Mouse (Mus musculus) embryo, embryonic 10 days (tissue): ENCODE measurements around the gene Ppp1r27.
A peak's percentile ranks its signal among the peaks of the same experiment; 100 is the strongest.

ENCODE experiments used
- DNase-seq: peaks from one replicate; pipeline ENCODE4 v3.0.0-alpha.2; 2015; ENCODE audit warnings: low spot score

Ppp1r27 gene

GRCm38 (mm10) chr11:120512790-120513453 is 38.0 kb downstream of the Ppp1r27 start:
- DNase-seq, result peak; percentile 75

DNA sequence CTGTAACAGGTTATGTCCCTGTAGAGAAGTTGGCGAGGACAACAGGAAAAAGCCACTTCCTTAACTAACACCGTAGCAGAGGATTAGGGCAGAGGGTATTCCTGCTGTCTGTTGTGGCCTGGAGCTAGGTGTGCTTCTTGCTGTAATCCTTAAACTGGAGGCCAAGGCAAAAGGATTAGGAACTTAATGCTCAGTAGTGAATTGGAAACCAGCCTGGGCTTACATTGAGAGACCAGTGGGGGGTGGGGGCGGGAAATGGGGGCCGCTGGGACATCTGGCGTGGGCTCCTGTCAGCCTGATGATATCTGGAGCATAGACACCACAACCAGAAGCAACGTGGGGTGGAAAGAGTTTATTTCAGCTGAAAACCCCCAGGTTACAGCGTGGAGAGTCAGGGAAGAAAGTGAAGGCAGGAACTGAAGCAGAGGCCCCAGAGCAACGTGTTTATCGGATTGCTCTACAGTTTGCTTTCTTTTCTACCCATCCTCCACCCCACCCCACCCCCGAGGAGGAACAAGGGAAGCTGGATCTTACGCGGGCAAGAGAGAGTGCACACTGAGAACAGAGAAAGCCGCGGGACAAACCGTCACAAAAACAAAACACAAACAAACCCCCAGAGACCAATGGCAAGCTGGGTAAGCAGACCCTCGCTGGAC is 40.4 kb downstream of the Ppp1r27 start:
- DNase-seq, result no peak

DNA sequence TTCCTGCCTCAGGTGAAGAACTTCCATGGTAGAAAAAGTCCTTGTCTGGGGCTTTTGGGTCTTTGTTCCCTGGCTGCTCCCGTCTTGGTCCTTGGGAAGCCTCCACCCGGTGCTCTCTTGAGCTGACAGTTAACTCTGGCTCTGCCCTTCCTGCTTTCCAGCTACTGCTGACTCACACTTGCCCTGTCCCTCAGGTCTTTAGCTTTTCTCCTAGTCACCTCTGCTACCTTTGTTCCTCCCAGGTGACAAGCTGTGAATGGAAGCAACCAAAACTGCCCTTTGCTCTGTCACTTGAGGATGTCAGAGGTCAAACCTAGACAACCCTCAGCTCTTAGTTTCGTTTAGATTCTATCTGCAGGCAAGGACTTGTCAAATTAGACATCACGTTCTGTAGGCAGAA is 41.0 kb downstream of the Ppp1r27 start:
- no peak for DNase-seq

DNA sequence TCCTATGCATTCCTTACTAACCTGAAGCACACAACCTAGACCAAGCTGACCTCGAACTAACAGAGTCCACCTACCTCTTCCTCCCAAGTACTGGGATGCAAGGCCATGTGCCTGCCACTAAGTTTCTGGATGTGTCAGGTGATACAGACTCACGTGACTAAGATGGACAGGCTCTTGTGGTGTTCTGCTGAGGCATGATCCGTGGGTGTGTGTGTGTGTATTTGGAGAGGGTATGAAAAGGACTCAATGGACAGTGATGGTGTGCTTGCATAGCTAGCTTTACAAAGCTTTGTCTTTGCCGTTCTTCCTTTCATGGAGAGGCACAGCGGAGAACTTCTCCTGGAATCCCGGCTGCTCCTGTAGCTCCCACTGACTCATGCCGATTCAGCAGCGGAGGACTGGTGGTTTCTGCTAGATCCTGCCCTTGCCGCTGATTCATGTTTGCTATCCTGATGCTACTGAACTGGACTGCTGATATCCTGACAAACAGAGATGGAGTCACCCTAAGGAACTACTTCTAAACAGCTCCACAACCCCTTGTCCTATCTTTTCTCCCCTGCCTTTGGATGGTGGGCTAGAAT is 42.6 kb downstream of the Ppp1r27 start:
- no peak for DNase-seq

DNA sequence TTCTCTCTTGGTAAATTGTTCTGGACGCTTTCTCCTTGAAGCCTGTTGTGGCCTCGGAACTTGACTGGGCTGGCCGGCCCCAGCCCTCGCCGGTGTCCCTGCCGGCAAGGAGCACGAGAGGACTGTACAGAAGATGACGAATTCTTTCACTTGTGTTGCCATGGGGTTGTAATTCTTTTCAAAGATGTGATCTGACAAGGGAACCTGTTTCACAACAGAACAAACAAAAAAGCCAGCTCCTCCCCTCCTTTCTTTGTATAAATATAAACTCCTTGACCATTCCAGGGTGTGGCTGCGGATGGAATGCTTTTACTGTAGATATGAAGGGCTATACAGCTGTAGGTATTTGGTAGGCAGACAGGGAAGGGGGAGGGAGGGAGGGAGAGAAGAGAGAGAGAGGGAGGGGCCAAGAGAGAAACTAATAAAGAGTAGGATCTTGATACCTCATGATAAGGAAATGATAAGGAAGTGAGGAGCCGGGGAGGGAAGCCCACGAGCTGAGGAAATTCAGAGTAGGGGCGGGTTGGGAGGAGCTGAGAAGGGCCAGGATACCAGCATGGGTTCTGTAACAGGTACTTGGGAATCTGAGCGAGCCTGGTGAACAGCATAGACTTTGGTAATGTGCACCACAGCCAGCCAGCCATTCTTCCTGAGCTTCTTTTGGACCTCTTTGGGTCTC is 43.2 kb downstream of the Ppp1r27 start:
- no peak for DNase-seq

GRCm38 (mm10) chr11:120506899-120507298 is 44.0 kb downstream of the Ppp1r27 start:
- no peak for DNase-seq

GRCm38 (mm10) chr11:120505661-120506060 is 45.3 kb downstream of the Ppp1r27 start:
- DNase-seq, result no peak

GRCm38 (mm10) chr11:120501701-120502100 is 49.2 kb downstream of the Ppp1r27 start:
- DNase-seq, result no peak

- no peak for DNase-seq
Observed at GRCm38 (mm10) chr11:120501018-120501417, 49.9 kb downstream of the Ppp1r27 start.

GRCm38 (mm10) chr11:120500357-120500756 is 50.6 kb downstream of the Ppp1r27 start:
- DNase-seq, result no peak
